Mouse (Mus musculus) MEL (cell line): ENCODE results near the gene Ucp3. TPM values are rescaled to one million over a fixed set of nuclear protein-coding genes. Genes with fewer than 3 reads are reported as not detected.

Experiments
- DNase-seq: peaks from one replicate; pipeline ENCODE4 v3.0.0; 2011; ENCODE audit warnings: low read depth, low spot score
- H3K27ac ChIP-seq: 2 replicates; pipeline ENCODE4 v1.5.1; 2012; ENCODE audit warnings: low read depth, mild to moderate bottlenecking, control low read depth, low read length, moderate library complexity; ENCODE audit not compliant: control insufficient read depth
- H3K27me3 ChIP-seq, 2 experiments: fragments of 150-350 bp in 1 of 2; sonication (generic) in 1 of 2; 2 replicates each; pipeline ENCODE4 v1.6.1; 2012; ENCODE audit warnings: low read length in 2 of 2, mild to moderate bottlenecking in 2 of 2, improper control_type of control experiment in 1 of 2, moderate library complexity in 1 of 2; ENCODE audit not compliant: insufficient read depth in 2 of 2, control insufficient read depth in 1 of 2
- H3K36me3 ChIP-seq, 2 experiments: 2 replicates each; pipeline ENCODE4 v1.6.1; 2012 to 2014; ENCODE audit warnings: low read length in 2 of 2, improper control_type of control experiment in 1 of 2, inconsistent platforms in 1 of 2, mild to moderate bottlenecking in 1 of 2; ENCODE audit not compliant: insufficient read depth in 2 of 2, control insufficient read depth in 1 of 2
- H3K4me1 ChIP-seq, 2 experiments: fragments of 150-350 bp in 1 of 2; sonication (generic) in 1 of 2; 2 replicates each; pipeline ENCODE4 v1.6.1; 2012; ENCODE audit warnings: low read length in 2 of 2, improper control_type of control experiment in 1 of 2, mild to moderate bottlenecking in 1 of 2; ENCODE audit not compliant: insufficient read depth in 2 of 2, control insufficient read depth in 1 of 2
- H3K4me3 ChIP-seq, 2 experiments: fragments of 150-350 bp in 1 of 2; sonication (generic) in 1 of 2; 2 replicates each; pipeline ENCODE4 v1.5.1; 2012; ENCODE audit warnings: low read depth in 2 of 2, low read length in 2 of 2, mild to moderate bottlenecking in 2 of 2, moderate library complexity in 2 of 2, control low read depth in 1 of 2, improper control_type of control experiment in 1 of 2; ENCODE audit not compliant: control insufficient read depth in 1 of 2, insufficient read depth in 1 of 2
- H3K79me2 ChIP-seq: 2 replicates; pipeline ENCODE4 v1.6.1; 2012; ENCODE audit warnings: mild to moderate bottlenecking, low read length, moderate library complexity; ENCODE audit not compliant: control insufficient read depth, poor library complexity, insufficient read depth
- H3K9ac ChIP-seq: 2 replicates; pipeline ENCODE4 v1.6.1; 2012; ENCODE audit warnings: low read depth, mild to moderate bottlenecking, control low read depth, low read length, moderate library complexity; ENCODE audit not compliant: control insufficient read depth, poor library complexity, severe bottlenecking
- H3K9me3 ChIP-seq: fragments of 150-350 bp; sonication (generic); replicated peaks from 2 replicates; pipeline ENCODE4 v1.6.1; 2012; ENCODE audit warnings: mild to moderate bottlenecking, low read length, improper control_type of control experiment, moderate library complexity; ENCODE audit not compliant: insufficient read depth
- BHLHE40 ChIP-seq: IDR thresholded peaks from 2 replicates; pipeline ENCODE4 v1.6.1; 2012; ENCODE audit warnings: low read depth, mild to moderate bottlenecking, inconsistent platforms, low read length, improper control_type of control experiment, borderline replicate concordance
- CHD1 ChIP-seq: IDR thresholded peaks from 2 replicates; pipeline ENCODE4 v1.6.1; 2012; ENCODE audit warnings: low read depth, mild to moderate bottlenecking, inconsistent platforms, low read length, improper control_type of control experiment
- CHD2 ChIP-seq: IDR thresholded peaks from 2 replicates; pipeline ENCODE4 v1.6.1; 2011; ENCODE audit warnings: low read length, improper control_type of control experiment
- CTCF ChIP-seq, 3 experiments: IDR thresholded peaks in 2 of 3; conservative IDR thresholded peaks in 1 of 3; 2 replicates each; pipeline ENCODE4 v1.5.1; 2011 to 2012; ENCODE audit warnings: low read length in 3 of 3, low read depth in 2 of 3, mild to moderate bottlenecking in 2 of 3, improper control_type of control experiment in 1 of 3, inconsistent platforms in 1 of 3, mixed read lengths in 1 of 3, moderate library complexity in 1 of 3; ENCODE audit not compliant: control insufficient read depth in 1 of 3, insufficient read depth in 1 of 3, poor library complexity in 1 of 3, severe bottlenecking in 1 of 3
- E2F4 ChIP-seq: IDR thresholded peaks from 2 replicates; pipeline ENCODE4 v1.6.1; 2011; ENCODE audit warnings: low read depth, low read length, improper control_type of control experiment, borderline replicate concordance
- ELF1 ChIP-seq: IDR thresholded peaks from 2 replicates; pipeline ENCODE4 v1.6.1; 2014; ENCODE audit warnings: low read depth, mild to moderate bottlenecking, inconsistent platforms, low read length, improper control_type of control experiment, moderate library complexity
- EP300 ChIP-seq, 2 experiments: IDR thresholded peaks; 2 replicates each; pipeline ENCODE4 v1.6.1; 2011; ENCODE audit warnings: improper control_type of control experiment in 2 of 2, low read length in 2 of 2, low read depth in 1 of 2, mild to moderate bottlenecking in 1 of 2
- GABPA ChIP-seq: IDR thresholded peaks from 2 replicates; pipeline ENCODE4 v1.6.1; 2012; ENCODE audit warnings: low read depth, mild to moderate bottlenecking, inconsistent platforms, low read length, improper control_type of control experiment, moderate library complexity
- GATA1 ChIP-seq: IDR thresholded peaks from 2 replicates; pipeline ENCODE4 v1.6.1; 2011; ENCODE audit warnings: low read depth, low read length, improper control_type of control experiment
- JUND ChIP-seq: IDR thresholded peaks from 2 replicates; pipeline ENCODE4 v1.6.1; 2011; ENCODE audit warnings: low read depth, mild to moderate bottlenecking, improper control_type of control experiment, low read length
- KAT2A ChIP-seq: conservative IDR thresholded peaks from 2 replicates; pipeline ENCODE4 v1.6.1; 2012; ENCODE audit warnings: low read depth, low read length, improper control_type of control experiment, inconsistent platforms
- MAFK ChIP-seq: IDR thresholded peaks from 2 replicates; pipeline ENCODE4 v1.6.1; 2011; ENCODE audit warnings: low read depth, mild to moderate bottlenecking, low read length, improper control_type of control experiment, borderline replicate concordance
- MAZ ChIP-seq: IDR thresholded peaks from 2 replicates; pipeline ENCODE4 v1.6.1; 2012; ENCODE audit warnings: low read depth, mild to moderate bottlenecking, inconsistent platforms, low read length, improper control_type of control experiment
- MEF2A ChIP-seq: IDR thresholded peaks from 2 replicates; pipeline ENCODE4 v1.6.1; 2014; ENCODE audit warnings: low read depth, mild to moderate bottlenecking, inconsistent platforms, low read length, improper control_type of control experiment; ENCODE audit not compliant: poor library complexity, insufficient replicate concordance, severe bottlenecking; ENCODE audit errors: extremely low read depth
- MXI1 ChIP-seq: IDR thresholded peaks from 2 replicates; pipeline ENCODE4 v1.6.1; 2011; ENCODE audit warnings: mild to moderate bottlenecking, low read depth, low read length, improper control_type of control experiment
- MYB ChIP-seq: IDR thresholded peaks from 2 replicates; pipeline ENCODE4 v1.6.1; 2011; ENCODE audit warnings: mild to moderate bottlenecking, low read depth, low read length, improper control_type of control experiment
- MYC ChIP-seq: IDR thresholded peaks from 2 replicates; pipeline ENCODE4 v1.6.1; 2011; ENCODE audit warnings: low read depth, mild to moderate bottlenecking, low read length, improper control_type of control experiment, moderate library complexity
- NELFE ChIP-seq: IDR thresholded peaks from 2 replicates; pipeline ENCODE4 v1.6.1; 2011; ENCODE audit warnings: low read depth, low read length, improper control_type of control experiment
- NRF1 ChIP-seq: IDR thresholded peaks from 2 replicates; pipeline ENCODE4 v1.6.1; 2014; ENCODE audit warnings: low read depth, mild to moderate bottlenecking, inconsistent platforms, low read length, improper control_type of control experiment, moderate library complexity; ENCODE audit not compliant: poor library complexity, insufficient read depth, severe bottlenecking
- POLR2A ChIP-seq, 2 experiments: IDR thresholded peaks; 2 replicates each; pipeline ENCODE4 v1.6.1; 2011 to 2012; ENCODE audit warnings: low read length in 2 of 2, mild to moderate bottlenecking in 2 of 2, control low read depth in 1 of 2, improper control_type of control experiment in 1 of 2, low read depth in 1 of 2, moderate library complexity in 1 of 2; ENCODE audit not compliant: control insufficient read depth in 1 of 2, insufficient read depth in 1 of 2, poor library complexity in 1 of 2
- RAD21 ChIP-seq: IDR thresholded peaks from 2 replicates; pipeline ENCODE4 v1.6.1; 2011; ENCODE audit warnings: mild to moderate bottlenecking, low read depth, low read length, improper control_type of control experiment
- RCOR1 ChIP-seq: IDR thresholded peaks from 2 replicates; pipeline ENCODE4 v1.6.1; 2012; ENCODE audit warnings: low read depth, mild to moderate bottlenecking, inconsistent platforms, low read length, improper control_type of control experiment
- SIN3A ChIP-seq: IDR thresholded peaks from 2 replicates; pipeline ENCODE4 v1.6.1; 2012; ENCODE audit warnings: low read length, improper control_type of control experiment, inconsistent platforms
- SMC3 ChIP-seq: IDR thresholded peaks from 2 replicates; pipeline ENCODE4 v1.6.1; 2011; ENCODE audit warnings: low read depth, low read length, improper control_type of control experiment
- TAL1 ChIP-seq: IDR thresholded peaks from 2 replicates; pipeline ENCODE4 v1.6.1; 2012; ENCODE audit warnings: mild to moderate bottlenecking, inconsistent platforms, low read length, moderate library complexity, mixed read lengths
- TCF12 ChIP-seq: IDR thresholded peaks from 2 replicates; pipeline ENCODE4 v1.6.1; 2014; ENCODE audit warnings: low read depth, mild to moderate bottlenecking, inconsistent platforms, low read length, improper control_type of control experiment, moderate library complexity
- UBTF ChIP-seq: IDR thresholded peaks from 2 replicates; pipeline ENCODE4 v1.6.1; 2012; ENCODE audit warnings: low read depth, mild to moderate bottlenecking, inconsistent platforms, low read length, improper control_type of control experiment, moderate library complexity, borderline replicate concordance; ENCODE audit not compliant: insufficient read depth
- USF1 ChIP-seq: IDR thresholded peaks from 2 replicates; pipeline ENCODE4 v1.6.1; 2014; ENCODE audit warnings: low read depth, mild to moderate bottlenecking, inconsistent platforms, low read length, improper control_type of control experiment, moderate library complexity
- USF2 ChIP-seq, 2 experiments: IDR thresholded peaks; 2 replicates each; pipeline ENCODE4 v1.6.1; 2011 to 2012; ENCODE audit warnings: improper control_type of control experiment in 2 of 2, low read length in 2 of 2, borderline replicate concordance in 1 of 2, inconsistent platforms in 1 of 2, low read depth in 1 of 2, mild to moderate bottlenecking in 1 of 2; ENCODE audit not compliant: insufficient read depth in 1 of 2
- ZKSCAN1 ChIP-seq: IDR thresholded peaks from 2 replicates; pipeline ENCODE4 v1.6.1; 2012; ENCODE audit warnings: low read depth, mild to moderate bottlenecking, inconsistent platforms, low read length, improper control_type of control experiment, moderate library complexity
- ZMIZ1 ChIP-seq: IDR thresholded peaks from 2 replicates; pipeline ENCODE4 v1.6.1; 2012; ENCODE audit warnings: low read depth, mild to moderate bottlenecking, inconsistent platforms, low read length, improper control_type of control experiment, moderate library complexity
- ZNF384 ChIP-seq: IDR thresholded peaks from 2 replicates; pipeline ENCODE4 v1.6.1; 2012; ENCODE audit warnings: low read depth, mild to moderate bottlenecking, inconsistent platforms, low read length, improper control_type of control experiment
- polyA plus RNA-seq, 2 experiments: library from polyadenylated mRNA; stranded (reverse) in 1 of 2; unstranded in 1 of 2; fragments of >175 nt in 1 of 2; fragments of >200 nt in 1 of 2; gene quantifications; 2 replicates each; pipeline versions ENCODE4 v1.2.1 to v1.2.4; 2012; ENCODE audit warnings: low replicate concordance in 2 of 2, low read depth in 1 of 2; ENCODE audit not compliant: insufficient read length in 2 of 2, insufficient read depth in 1 of 2, missing spikeins in 1 of 2
- total RNA-seq: library from RNA; depleted of rRNA; stranded (reverse); fragments of 300-350 nt; gene quantifications from 2 replicates; pipeline ENCODE4 v1.2.3, GENCODE M21; 2012

The Ucp3 gene
- total and polyA plus RNA-seq, 3 experiments, result not detected

GRCm38 (mm10) chr7:100493117-100493483, 20.3 kb downstream of the Ucp3 start, which contains the start of gene Ucp2 (continued):
- TF ChIP-seq RAD21, result no peak
- TF ChIP-seq, all 39 proteins: peak for 12

- peaks cover 3 to 12% of the 10 kb centered on the region in 2 experiments; a peak in 3 of 4 replicates for H3K4me1 ChIP-seq
- H3K27ac ChIP-seq, result peak overlapping the region; percentile 90
- peak overlapping the region; percentile 80 for H3K9ac ChIP-seq
- DNase-seq, result peak; percentile 95
- no peaks in the 10 kb centered on the region for H3K27me3 ChIP-seq
- peak overlapping the region; percentile 69 to 83 for H3K4me3 ChIP-seq
- peaks cover 0 to 11% of the 10 kb centered on the region in 2 experiments; a peak in 3 of 4 replicates for H3K36me3 ChIP-seq
- H3K9me3 ChIP-seq, result no peaks in the 10 kb centered on the region
- peaks cover 37% of the 10 kb centered on the region for H3K79me2 ChIP-seq
- TF ChIP-seq TCF12 (peak; percentile 24; the same call in 1 of the 2 replicates), ZKSCAN1 (no peak), MAFK (peak; percentile 73; the same call in 1 of the 2 replicates), NELFE (no peak), KAT2A (no peak), UBTF (no peak), NRF1 (no peak), GATA1 (peak; percentile 15; the same call in 1 of the 2 replicates), ZNF384 (no peak), POLR2A (IDR thresholded peaks at IDR 0.05; ENCODE audit: control insufficient read depth in 1 of 2, insufficient read depth in 1 of 2, low read depth in 1 of 2, low read length in 2 of 2, poor library complexity in 1 of 2) (peak in 1 of 2 experiments; percentile 50; a peak in 1 of 4 replicates), ELF1 (no peak), TAL1 (no peak), GABPA (no peak), USF1 (peak; percentile 38; the same call in 1 of the 2 replicates), MAZ (no peak), RCOR1 (no peak), E2F4 (no peak), USF2 (IDR thresholded peaks at IDR 0.05; ENCODE audit: borderline replicate concordance in 1 of 2, insufficient read depth in 1 of 2, low read depth in 1 of 2, low read length in 2 of 2) (no peak), CHD1 (peak; percentile 47; the same call in 1 of the 2 replicates), MYC (peak; percentile 76; the same call in 1 of the 2 replicates), SMC3 (no peak), MXI1 (peak; percentile 89), ZMIZ1 (no peak), EP300 (IDR thresholded peaks at IDR 0.05; ENCODE audit: low read depth in 1 of 2, low read length in 2 of 2) (peak; percentile 20 to 60; a peak in 2 of 4 replicates), CTCF (IDR thresholded peaks at IDR 0.05 in 2 of 3, conservative IDR thresholded peaks at IDR 0.05 in 1 of 3; ENCODE audit: control insufficient read depth in 1 of 3, insufficient read depth in 1 of 3, low read depth in 2 of 3, low read length in 3 of 3, poor library complexity in 1 of 3, severe bottlenecking in 1 of 3) (no peak), RAD21 (no peak), JUND (no peak), MYB (0 out of 2 replicates have a peak, but pooled peaks have one; percentile 28), SIN3A (no peak; the same call in none of the 2 replicates), CHD2 (no peak; the same call in 1 of the 2 replicates), MEF2A (no peak), BHLHE40 (no peak)
Observed at GRCm38 (mm10) chr7:100493484-100494414, 21.0 kb downstream of the Ucp3 start.
